Mouse (Mus musculus) 3134 (cell line): ENCODE results near the gene Pfpl.

Experiments used
- DNase-seq: peaks from one replicate; pipeline ENCODE4 v3.0.0-alpha.2; 2011; ENCODE audit warnings: low spot score; ENCODE audit not compliant: insufficient read length; ENCODE audit errors: extremely low read depth

Pfpl gene

GRCm38 (mm10) chr19:12427605-12428004 lies at the start of gene Pfpl:
Gene Pfpl, plus strand, starts transcription at chr19:12427905.
- no peak for DNase-seq

GRCm38 (mm10) chr19:12386979-12387378 lies 40.7 kb upstream of the Pfpl start, which contains the start of gene Olfr1440:
Gene Olfr1440, plus strand, starts transcription at chr19:12387279.
- no peak for DNase-seq

GRCm38 (mm10) chr19:12413737-12414136 lies 14.0 kb upstream of the Pfpl start:
- DNase-seq = no peak

- no peak for DNase-seq
These were observed 10.3 kb upstream of the Pfpl start, which contains the start of gene Olfr1441 for GRCm38 (mm10) chr19:12417361-12417760. Gene Olfr1441, plus strand, starts transcription at chr19:12417433.

GRCm38 (mm10) chr19:12418312-12418711 lies 9.4 kb upstream of the Pfpl start:
- DNase-seq = no peak

GRCm38 (mm10) chr19:12420555-12420954 lies 7.2 kb upstream of the Pfpl start:
- no peak for DNase-seq

GRCm38 (mm10) chr19:12421680-12422079 lies 6.0 kb upstream of the Pfpl start:
- DNase-seq = no peak

- DNase-seq = no peak
These were observed 604 bp upstream of the Pfpl start for GRCm38 (mm10) chr19:12427101-12427500.

GRCm38 (mm10) chr19:12433033-12433432 lies 5.3 kb downstream of the Pfpl start:
- peak; percentile 33 for DNase-seq

- DNase-seq = no peak
These were observed 7.3 kb downstream of the Pfpl start for GRCm38 (mm10) chr19:12435011-12435416.

GRCm38 (mm10) chr19:12435750-12436524 lies 8.2 kb downstream of the Pfpl start:
- DNase-seq = no peak

- DNase-seq = no peak
These were observed 11.9 kb downstream of the Pfpl start for GRCm38 (mm10) chr19:12439581-12439980.

- no peak for DNase-seq
These were observed 12.5 kb downstream of the Pfpl start for GRCm38 (mm10) chr19:12440103-12440725.

- no peak for DNase-seq
These were observed 14.9 kb downstream of the Pfpl start for GRCm38 (mm10) chr19:12442560-12442959.

- no peak for DNase-seq
These were observed 17.3 kb downstream of the Pfpl start for GRCm38 (mm10) chr19:12445014-12445413.

- no peak for DNase-seq
These were observed 29.8 kb downstream of the Pfpl start for GRCm38 (mm10) chr19:12457401-12458066.

GRCm38 (mm10) chr19:12459516-12459915 lies 31.8 kb downstream of the Pfpl start:
- no peak for DNase-seq

- no peak for DNase-seq
These were observed 32.9 kb downstream of the Pfpl start, which contains the start of gene Mpeg1 for GRCm38 (mm10) chr19:12460282-12461249. Gene Mpeg1, plus strand, starts transcription at chr19:12460779.

- no peak for DNase-seq
These were observed 35.4 kb downstream of the Pfpl start for GRCm38 (mm10) chr19:12462851-12463721.
